Mouse (Mus musculus) cerebellum, adult 9-10 months (tissue): Measurements from ENCODE around the gene Adamtsl5.

ENCODE experiments used
- DNase-seq: peaks from one replicate; pipeline ENCODE4 v3.0.0; 2022

Gene Adamtsl5

GRCm38 (mm10) chr10:80292251-80293146, 55.7 kb downstream of the Adamtsl5 start, which contains the start of gene Rps15:
Rps15 (plus strand) TSS chr10:80292453.
- DNase-seq = peak; percentile 94
